Mouse (Mus musculus) adrenal gland, postnatal 4 days (tissue): ENCODE data around the gene Serinc3. TPM values are rescaled to one million over a fixed set of nuclear protein-coding genes. Genes with fewer than 3 reads are reported as not detected.
"Not testable (repeated sequence)": the region's sequence is repeated elsewhere in the genome, so short reads cannot be mapped to it uniquely, and the experiment has no call there.

ENCODE experiments used
- DNase-seq, 2 experiments: peaks; one replicate each; pipeline ENCODE4 v3.0.0; 2021 to 2022; ENCODE audit warnings: low spot score in 2 of 2, mixed read lengths in 2 of 2
- long read RNA-seq, 2 experiments: library from polyadenylated mRNA; stranded (forward); transcript quantifications; one replicate each; pipeline ENCODE4 v2.0.0; 2021
- total RNA-seq, 2 experiments: library from RNA; stranded (reverse); gene quantifications; 2 replicates each; pipeline ENCODE4 v1.2.3; 2021

Gene Serinc3
- 100 to 1,000 TPM; 413 to 434 TPM for total RNA-seq
- long read RNA-seq, experiment 1, transcript Serinc3-201 (10 exons, 3,683 nt): major isoform, 304 of 346 reads
- long read RNA-seq, experiment 1, partial matches to known transcripts: 25 of 346 reads
- long read RNA-seq, experiment 1, other reads (novel, unspliced or antisense): 17 of 346 reads
- long read RNA-seq, experiment 2, transcript Serinc3-201 (10 exons, 3,683 nt): major isoform, 517 of 648 reads
- long read RNA-seq, experiment 2, partial matches to known transcripts: 103 of 648 reads
- long read RNA-seq, experiment 2, other reads (novel, unspliced or antisense): 28 of 648 reads

DNA sequence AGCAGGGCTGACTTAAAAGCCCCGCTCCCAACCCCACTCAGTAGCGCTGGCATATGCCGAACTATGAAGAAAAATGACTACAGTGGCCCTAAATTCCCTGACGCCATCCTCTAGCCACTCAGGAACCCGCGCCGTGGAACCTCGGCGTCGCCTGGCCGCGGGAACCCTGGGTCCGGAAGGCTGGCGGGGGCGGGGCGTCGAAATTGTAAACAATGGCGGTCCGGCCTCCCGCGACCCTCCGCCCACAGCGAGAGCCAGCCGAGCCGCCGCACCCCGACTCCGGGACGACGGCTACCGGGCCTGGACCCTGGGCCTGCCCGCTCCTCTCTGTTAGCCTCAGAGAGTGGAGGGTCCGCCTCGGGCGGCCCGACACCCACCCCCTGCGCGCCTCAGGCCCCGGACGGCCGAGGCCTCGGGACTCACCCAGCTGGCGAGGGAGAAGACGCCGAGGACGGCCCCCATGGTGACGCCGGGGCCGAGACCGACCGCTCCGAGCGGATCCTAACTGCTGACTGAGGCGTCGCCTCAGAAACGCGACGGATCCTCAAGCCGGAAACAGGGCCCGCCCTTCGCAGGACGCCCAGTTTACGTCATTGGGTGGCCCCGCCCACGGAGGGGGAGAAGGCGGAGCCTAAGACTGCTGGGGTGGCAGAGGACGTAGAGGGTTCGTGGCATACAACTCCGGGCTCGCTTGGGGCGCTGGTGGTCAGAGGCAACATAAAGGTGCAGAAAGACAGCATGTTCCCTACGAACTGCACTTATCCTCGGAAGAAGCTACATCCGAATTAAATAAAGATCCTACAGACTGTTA is at the start of gene Serinc3:
Gene Serinc3, minus strand, starts transcription at position 557 of the 811 bp plus-strand sequence.
- peak; percentile 99 for DNase-seq

DNA sequence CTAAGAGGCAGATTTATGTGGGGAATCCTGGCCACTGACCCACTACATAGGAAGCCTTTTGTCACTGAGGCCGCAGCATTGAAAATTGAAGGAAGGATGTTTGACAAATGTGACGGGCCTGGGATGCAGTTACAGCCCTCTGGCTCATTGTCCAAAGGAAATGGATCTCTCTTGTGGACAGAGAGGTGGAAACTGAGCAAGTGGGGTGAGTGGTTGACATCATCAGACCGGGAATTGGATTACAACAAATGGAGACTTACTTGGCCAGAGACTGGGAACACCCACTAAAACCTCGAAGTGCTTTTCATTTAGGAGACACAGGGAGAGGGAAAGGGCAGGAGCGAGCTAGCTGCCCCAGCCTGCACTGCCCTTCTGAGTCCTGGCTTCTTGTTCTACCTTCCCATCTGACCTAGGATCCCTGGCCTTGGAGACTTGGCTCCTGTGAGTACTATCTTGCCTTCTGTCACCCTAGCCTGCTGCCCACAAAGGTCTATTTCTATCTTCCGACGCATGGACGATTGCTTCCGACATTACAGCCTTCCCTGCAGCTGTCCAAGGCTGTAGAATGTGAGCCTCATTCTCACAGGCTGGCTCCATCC is 48.9 kb upstream of the Serinc3 start:
- no peak for DNase-seq

DNA sequence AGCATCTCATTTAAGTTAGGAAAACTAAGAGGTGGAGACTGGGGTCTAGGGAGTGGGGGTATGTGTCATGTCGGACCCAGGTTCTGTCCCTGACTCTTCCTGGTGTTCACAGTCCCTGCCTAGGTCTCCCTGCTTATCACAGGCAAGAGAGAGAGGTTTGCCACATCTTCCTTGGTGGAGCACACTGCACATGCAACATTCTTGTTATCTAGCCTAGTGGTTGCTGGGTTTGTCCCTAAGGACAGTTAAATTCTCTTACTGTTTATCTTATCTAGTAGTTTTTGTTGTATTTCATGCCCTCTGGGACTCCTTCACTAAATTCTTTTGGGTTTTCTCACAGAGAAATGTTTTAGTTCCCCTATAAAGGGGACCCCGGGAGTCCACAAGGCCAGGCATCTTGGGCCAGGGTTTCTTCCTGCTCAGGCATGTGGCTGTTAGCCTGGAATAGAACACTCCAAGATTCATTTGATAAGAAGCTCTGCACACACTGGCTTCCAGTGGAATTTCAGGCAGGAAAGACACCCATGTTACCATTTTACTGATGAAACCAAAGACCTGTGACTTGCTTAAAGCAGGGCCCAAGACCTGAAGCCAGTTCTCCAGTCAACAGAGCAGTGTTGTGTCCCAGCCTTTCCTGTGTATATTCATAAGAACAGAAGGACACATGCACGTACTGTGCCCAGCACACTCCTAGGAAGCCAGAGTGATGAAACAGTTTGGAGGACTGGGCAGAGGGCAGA is 48.1 kb upstream of the Serinc3 start:
- DNase-seq: no peak

DNA sequence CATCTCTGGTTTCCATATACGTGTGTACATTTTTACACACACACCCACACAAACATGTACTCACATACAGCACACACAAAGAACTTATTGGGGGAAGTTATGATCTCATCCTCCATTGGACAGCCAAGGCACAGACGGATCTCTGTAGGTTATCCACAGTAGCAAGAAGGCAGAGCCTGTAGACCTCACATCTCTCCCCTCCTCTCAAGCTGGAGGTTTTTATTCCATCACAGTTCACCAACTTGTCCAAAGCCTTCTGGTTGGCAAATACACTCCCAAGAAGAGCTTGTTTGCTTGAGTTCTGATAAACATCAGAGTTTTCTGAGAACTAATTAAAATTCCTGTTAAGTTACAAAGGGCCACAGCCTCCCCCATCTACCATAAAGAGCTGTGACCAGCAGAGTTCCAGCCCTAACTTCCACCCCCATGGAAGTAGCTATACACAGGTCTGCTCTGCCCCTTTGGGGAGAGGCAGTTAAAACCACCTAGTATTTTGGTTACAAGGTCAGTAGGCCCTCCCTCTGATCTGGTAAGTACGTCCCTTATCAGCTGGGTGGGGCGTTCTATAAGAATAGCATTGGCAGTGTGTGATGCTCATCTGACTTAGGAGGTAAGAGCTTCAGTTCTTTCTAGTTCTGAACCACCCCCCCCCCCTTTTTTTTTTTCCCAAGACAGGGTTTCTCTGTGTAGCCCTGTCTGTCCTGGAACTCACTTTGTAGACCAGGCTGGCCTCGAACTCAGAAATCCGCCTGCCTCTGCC is 47.1 kb upstream of the Serinc3 start:
- no peak for DNase-seq

DNA sequence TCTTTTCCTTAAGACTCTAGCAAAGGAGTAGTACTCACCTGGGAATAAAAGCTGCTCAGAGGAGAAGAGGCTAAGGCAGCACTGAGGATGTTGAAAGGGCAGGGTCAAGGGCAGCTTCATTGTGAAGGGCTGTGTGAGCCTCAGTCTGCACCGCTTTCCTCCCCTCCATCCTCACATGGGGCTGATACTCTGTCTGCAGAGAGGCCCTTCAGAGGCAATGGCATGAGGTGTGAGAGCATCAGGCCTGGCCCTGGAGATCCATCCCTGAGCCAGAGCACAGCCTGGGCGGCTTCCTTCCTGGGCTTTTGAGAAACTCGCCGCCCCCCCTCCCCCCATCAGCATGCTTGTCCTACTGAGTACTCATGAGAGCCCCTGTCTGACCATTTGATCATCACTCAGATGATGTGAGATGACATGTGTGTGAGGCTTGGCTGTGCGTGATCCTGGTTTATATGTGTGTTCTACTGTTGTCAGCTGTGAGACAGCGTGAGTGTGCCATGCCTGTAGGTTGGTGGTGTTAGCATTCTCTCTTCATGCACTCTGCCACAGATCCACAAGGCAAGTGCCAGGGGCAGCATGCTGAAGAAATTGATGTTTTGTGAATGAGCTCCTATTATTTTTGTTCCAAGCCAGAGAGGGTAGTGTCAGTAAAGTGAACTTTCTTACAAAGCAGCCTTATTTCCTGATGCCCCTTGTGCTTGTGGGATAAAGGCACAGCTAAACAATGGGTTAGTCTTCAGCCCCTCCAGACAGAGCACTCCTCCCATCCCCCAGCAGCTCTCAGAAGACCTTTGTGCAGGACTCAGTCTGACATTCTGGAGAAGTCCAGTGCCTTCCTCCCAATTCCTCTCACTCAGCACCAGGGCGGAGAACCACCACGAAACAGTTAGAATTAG is 45.7 kb upstream of the Serinc3 start:
- DNase-seq: no peak

DNA sequence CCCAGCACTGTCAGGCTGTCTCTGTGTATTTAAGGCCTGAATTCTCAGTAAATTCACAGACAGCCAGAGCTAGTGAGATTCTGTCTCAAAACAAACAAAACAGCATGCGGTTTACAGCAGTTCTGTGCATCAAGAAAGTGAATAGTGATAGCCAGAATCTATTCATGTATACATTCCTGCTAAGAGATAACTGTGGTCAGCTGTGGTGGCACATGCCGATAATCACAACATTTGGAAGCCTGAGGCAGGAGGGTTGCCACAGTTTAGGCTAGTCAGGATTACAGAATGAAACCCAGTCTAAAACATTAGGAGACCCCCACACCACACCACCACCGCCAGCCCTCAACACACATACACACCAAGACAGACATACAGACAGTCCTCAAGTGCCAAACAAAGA is 44.8 kb upstream of the Serinc3 start:
- no peak for DNase-seq

DNA sequence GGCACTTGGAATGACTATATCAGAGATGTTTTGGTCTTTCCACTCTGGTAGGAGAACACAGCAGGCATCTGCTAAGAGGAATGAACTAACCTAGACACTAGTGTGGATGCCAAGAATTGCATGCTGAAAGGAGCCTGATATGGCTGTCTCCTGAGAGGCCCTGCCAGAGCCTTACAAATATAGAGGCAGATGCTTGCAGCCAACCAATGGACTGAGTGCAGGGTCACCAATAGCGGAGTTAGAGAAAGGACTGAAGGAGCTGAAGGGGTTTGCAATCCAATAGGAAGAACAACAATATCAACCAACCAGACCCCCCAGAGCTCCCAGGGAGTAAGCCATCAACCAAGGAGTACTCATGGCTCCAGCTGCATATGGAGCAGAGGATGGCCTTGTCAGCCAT is 43.4 kb upstream of the Serinc3 start:
- not testable (repeated sequence) for DNase-seq

DNA sequence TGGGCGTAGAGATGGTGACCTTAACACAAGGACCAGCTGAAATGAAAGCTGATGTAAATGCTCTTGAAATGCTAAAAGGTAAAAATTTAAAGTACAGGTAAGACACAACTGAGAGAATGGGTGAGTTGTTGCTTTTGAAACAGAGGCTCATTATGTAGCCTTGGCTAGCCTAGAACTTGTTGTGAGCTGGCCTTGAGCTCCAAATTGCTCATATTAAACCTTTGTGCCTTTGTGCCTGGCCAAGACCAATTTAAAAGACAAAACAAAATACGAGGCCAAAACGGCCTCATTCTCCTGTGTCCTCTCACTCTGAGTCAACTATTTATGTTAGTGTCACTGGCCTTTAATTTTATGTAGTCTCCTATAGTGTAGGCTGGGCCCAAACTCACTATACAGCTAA is 42.0 kb upstream of the Serinc3 start:
- no peak for DNase-seq

DNA sequence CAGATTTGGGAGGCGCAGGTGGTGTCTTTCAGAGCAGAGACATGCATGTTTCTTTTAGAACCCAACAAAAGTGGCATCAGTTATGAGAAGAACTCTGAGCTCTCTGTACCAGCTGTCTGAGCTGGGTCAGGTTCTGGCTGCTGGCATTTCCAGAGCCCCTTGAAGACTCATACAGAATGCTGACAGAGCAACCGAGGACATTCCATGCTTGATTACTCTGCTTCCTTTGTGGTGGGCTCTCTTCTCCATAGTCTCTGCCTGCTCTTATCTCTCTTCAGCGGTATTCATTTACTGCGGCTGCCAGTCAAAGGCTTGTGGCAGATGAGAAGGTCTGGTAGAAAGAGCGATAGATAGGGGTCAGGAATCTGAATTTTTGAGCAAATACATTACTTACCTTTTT is 41.3 kb upstream of the Serinc3 start:
- no peak for DNase-seq

DNA sequence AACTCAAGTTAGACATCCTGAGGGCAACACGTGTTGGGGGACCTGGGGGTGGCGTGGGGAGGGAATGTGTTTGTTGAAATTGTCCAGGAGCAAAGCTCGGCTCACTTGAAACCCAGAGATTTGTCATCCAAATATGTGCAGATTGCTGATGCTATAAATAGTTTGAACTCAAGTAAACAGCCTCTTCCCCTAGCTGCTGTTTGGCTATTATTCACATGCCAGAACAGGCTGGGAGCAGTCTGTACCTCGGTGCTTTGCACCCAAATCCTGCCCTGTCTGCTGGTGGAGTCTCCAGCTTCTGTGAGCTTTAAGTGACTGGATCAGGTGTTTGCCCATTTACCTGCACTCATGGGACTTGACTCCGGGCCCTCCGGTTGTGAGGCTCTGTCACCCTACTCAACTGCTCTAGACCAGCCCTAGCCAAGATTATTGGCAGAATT is 40.9 kb upstream of the Serinc3 start:
- no peak for DNase-seq

DNA sequence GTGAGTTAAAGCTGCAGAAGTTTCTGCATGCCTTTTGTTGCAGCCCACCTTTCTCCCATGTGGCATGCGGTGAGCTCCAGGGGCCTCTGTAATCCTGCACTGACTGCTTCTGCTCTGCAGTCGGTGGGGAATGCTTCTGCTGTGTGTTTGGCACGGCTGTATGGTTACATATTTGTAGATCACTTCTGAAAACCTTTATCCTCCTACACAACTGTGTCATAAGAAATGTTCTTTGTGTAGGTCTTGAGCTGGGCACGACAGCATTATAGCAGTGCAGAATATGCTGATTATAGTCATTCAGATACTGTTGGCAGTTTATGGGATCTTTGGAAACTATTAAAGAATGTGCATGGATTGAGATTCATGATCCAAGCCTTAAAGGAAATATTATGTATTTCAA is 40.4 kb upstream of the Serinc3 start:
- no peak for DNase-seq

DNA sequence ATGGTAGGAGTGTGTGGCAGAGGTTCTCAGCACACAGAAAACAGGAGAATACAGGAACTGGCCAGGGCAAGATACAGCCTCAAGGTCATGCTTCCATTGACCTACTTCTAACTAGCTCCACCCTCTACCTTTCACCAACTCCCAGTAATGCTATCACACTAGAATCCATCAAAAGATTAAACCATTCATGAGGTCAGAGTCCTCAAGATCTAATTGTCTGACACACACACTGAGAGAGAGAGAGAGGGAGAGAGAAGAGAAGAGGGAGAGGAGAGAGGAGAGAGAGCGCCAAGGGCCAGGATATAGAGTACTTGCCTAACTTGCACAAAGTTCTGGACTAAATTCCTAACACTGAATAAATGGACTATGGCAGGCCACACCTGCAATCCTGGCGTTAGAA is 37.4 kb upstream of the Serinc3 start:
- DNase-seq: no peak

DNA sequence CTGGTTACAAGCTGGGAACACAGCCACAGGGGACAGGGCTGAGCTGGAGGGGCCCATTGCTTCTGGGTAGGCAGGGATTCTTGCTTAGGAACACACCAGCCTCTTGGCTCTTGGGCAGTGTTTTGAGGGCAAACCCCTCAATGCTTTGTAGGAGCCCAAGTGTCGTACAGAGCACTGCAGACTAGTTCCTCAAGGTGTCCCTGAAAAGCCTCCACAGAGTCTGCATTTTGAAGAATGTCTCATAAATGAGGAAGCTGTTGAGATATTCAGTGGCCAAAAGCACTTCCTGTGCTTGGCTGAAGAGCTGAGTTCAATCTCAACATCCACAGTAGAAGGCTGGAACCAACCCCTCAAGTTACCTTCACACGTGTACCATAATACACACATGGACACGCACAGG is 31.8 kb upstream of the Serinc3 start:
- DNase-seq: no peak

DNA sequence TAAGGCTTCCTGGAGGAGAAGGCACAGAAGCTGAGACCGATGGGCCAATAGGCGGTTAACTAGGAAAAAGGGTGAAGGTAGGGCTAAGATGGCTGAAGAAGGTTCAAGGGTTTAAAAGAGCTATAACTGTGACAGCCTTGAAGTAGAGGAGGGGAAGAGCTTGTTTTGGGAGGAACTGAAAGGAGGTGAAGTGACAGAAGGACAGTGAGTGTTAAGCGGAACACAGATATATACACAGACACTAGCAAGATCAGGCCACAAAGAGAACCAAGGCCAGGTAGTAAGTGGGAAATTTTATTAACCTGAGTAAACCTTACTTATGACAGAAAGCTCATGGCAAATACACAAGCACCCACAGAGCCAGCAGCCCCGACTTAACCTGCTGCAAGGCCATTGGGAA is 31.4 kb upstream of the Serinc3 start:
- no peak for DNase-seq

DNA sequence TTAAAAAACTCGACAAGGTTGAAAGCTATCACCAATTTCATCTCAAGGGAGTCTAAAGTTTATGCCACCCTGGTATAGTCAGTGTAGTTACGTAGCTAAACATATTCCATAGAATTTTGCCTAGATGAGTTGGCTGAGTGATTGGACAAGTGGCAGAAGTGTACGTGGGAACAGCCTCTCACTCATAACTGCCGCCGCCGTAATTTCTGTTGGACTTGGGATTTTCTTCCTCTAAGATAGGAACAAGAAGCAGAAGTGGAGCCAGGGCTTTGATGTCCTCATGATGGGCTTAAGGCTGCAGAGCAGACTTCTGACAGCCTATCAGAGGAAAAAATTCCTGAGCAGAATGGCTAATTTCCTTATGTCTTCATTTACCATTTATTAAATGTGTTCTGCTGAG is 30.7 kb upstream of the Serinc3 start:
- DNase-seq: no peak

DNA sequence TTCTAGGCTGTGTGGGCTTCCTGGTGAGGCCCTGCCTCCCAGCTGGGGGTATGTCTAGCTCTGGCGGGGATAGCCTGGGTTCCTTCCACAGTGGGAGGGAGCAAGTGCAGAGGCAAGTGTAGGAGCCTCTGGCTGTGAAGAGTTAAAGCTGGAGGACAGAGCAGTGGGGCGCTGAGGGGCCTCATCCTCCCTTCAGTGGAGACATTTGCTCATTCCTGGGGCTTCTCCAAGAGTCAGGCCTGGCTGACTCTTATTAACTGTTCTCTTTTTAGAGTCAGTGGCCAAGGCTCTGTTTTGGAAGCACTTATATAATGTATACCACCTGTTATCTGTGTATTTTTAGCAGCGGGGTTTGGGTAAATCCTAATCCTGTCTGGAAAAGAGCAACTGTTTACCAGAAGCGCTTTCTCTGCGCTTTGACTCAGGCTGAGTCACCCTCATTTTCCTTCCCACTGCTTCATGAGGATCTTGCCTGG is 30.3 kb upstream of the Serinc3 start:
- no peak for DNase-seq

DNA sequence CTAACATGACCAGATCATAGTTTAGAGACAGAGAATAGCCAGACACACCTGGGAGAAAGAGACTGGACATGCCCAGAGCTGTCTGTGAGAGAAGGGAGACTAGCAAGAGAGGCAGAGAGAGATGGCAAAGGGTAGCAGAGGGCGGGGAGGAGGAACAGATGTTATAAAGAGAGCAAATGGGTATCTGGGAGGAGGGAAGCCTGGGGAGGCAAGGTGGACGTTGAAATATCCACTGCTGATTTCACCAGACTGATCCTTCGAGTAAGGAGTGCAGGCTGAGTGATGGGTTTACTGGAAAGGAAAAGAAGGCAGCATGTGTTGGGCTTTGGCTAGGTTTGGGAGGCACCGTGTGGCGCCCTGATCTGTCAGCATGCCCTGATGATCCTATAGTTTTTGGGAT is 29.5 kb upstream of the Serinc3 start:
- DNase-seq: no peak

DNA sequence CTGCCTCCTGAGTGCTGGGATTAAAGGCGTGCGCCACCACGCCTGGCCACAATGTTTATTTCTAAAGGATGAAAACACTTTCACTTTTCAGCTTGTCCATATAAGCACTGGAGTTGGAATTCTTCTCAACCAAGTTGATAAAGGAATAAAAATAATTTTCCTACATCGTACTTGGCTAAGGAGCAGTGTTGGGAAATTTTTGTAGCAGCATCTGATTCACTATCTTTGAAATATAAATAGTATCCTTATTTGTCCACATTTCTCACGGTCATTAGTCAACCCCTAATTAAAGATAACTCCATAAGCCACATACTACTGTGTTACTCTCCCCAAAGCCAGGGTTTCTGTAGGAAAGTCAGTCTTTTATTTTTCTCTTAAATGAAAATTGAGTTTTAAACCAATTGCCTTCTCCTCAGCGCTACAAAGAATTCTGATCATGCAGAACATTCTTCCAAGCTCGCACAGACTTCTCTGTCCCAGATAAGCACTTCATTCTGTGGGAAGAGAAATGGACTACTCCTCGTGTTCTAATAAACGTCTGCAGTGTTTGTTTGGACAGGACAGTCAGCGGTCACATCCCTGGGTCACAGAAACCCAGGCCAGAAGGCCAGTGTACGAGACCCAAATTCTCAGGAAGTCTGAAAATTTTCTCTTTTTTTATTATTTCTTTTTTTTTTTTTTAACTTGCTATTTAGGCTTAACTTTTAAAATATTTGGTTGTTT is 26.1 kb upstream of the Serinc3 start:
- no peak for DNase-seq

DNA sequence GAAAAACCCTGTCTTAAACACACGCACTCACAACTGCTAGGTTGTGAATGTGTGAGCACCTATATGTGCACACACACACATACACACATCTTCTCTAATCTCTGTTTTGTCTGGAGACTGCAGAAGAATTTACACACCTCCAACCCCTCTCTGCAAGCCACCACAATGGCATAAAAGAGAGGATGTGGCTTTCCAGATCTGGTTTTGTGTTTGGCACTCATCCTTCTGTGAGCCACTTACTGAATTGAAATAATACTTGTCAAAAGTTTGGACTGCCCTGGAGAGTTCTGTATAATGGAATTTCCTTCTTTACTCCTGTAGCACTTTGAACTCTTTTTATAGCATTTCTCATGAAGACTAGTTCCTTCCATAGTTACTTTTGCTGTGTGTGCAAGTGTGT is 22.1 kb upstream of the Serinc3 start:
- DNase-seq: no peak
